Mouse (Mus musculus) kidney, adult 2 months (tissue): Measurements from ENCODE around the gene Stt3a.

Experiments
- CTCF ChIP-seq: fragments of 200-500 bp; conservative IDR thresholded peaks from 2 replicates; pipeline ENCODE4 v1.5.1; 2011; ENCODE audit warnings: low read depth, mild to moderate bottlenecking, control low read depth, low read length, moderate library complexity, mixed read lengths; ENCODE audit not compliant: insufficient read depth, insufficient read length
- POLR2A ChIP-seq: fragments of 200-500 bp; IDR thresholded peaks from one replicate; pipeline ENCODE4 v1.6.1; 2011; ENCODE audit warnings: low read depth, low read length, control low read depth

GRCm38 (mm10) chr9:36764378-36764777 is 3.1 kb downstream of the Stt3a start:
- no peak for TF ChIP-seq POLR2A
- TF ChIP-seq CTCF = no peak
